Mouse (Mus musculus) liver, embryonic 12.5 days (tissue): ENCODE measurements at regions not wholly inside any gene's neighbourhood (a gene's known extent, or its start where the extent isn't known, plus 50 kb on each side); places are given as distances from the start of the nearest gene placed in this dataset.

Experiments
- ATAC-seq: fragments of 200-750 bp; cut with Nextera tagmentation; 2 replicates; pipeline ENCODE4 v1.8.0; 2017; ENCODE audit warnings: moderate number of reproducible peaks, mild to moderate bottlenecking, moderate library complexity
- H3K27ac ChIP-seq: fragments of 300-500 bp; sonication (generic); 2 replicates; pipeline ENCODE4 v1.5.1; 2016; ENCODE audit warnings: mild to moderate bottlenecking
- H3K27me3 ChIP-seq: fragments of 300-500 bp; sonication (generic); replicated peaks from 2 replicates; pipeline ENCODE4 v1.6.1; 2016; ENCODE audit warnings: mild to moderate bottlenecking, moderate library complexity
- H3K36me3 ChIP-seq: fragments of 300-500 bp; sonication (generic); 2 replicates; pipeline ENCODE4 v1.6.1; 2016; ENCODE audit warnings: mild to moderate bottlenecking, moderate library complexity
- H3K4me1 ChIP-seq: fragments of 300-500 bp; sonication (generic); 2 replicates; pipeline ENCODE4 v1.6.1; 2016
- H3K4me2 ChIP-seq: fragments of 300-500 bp; sonication (generic); 2 replicates; pipeline ENCODE4 v1.6.1; 2016; ENCODE audit warnings: mild to moderate bottlenecking, moderate library complexity
- H3K4me3 ChIP-seq: fragments of 300-500 bp; sonication (generic); 2 replicates; pipeline ENCODE4 v1.5.1; 2016; ENCODE audit warnings: mild to moderate bottlenecking, moderate library complexity
- H3K9ac ChIP-seq: fragments of 300-500 bp; sonication (generic); 2 replicates; pipeline ENCODE4 v1.6.1; 2016; ENCODE audit warnings: mild to moderate bottlenecking, moderate library complexity
- H3K9me3 ChIP-seq: fragments of 300-500 bp; sonication (generic); replicated peaks from 2 replicates; pipeline ENCODE4 v1.6.1; 2016; ENCODE audit warnings: mild to moderate bottlenecking, moderate library complexity
- WGBS: fragments of 180-500 bp; shearing (Covaris S2); methylation state at CpG from one replicate; pipeline ENCODE4 v1.1.7; 2016; ENCODE audit not compliant: insufficient replicate concordance; 5-methylcytosine and 5-hydroxymethylcytosine counted together

GRCm38 (mm10) chr12:13011023-13011761, 69.5 kb upstream of the Mycn start:
- no peak overlapping the region for H3K4me3 ChIP-seq
- no peaks in the 10 kb centered on the region for H3K4me1 ChIP-seq
- no peak for ATAC-seq
- no peak overlapping the region for H3K9ac ChIP-seq
- no peak overlapping the region for H3K4me2 ChIP-seq
- 65% methylated on average over 9 of the region's 9 CpGs for WGBS
- H3K27me3 ChIP-seq: no peaks in the 10 kb centered on the region
- no peaks in the 10 kb centered on the region for H3K9me3 ChIP-seq
- no peaks in the 10 kb centered on the region for H3K36me3 ChIP-seq
- no peak overlapping the region for H3K27ac ChIP-seq

GRCm38 (mm10) chr12:13010405-13010804, 68.7 kb upstream of the Mycn start:
- Histone ChIP-seq H3K4me2 (no peak overlapping the region), H3K36me3 (no peaks in the 10 kb centered on the region), H3K27me3 (no peaks in the 10 kb centered on the region), H3K27ac (no peak overlapping the region), H3K4me3 (no peak overlapping the region), H3K4me1 (no peaks in the 10 kb centered on the region), H3K9ac (no peak overlapping the region), H3K9me3 (no peaks in the 10 kb centered on the region)
- ATAC-seq: no peak
- 69% methylated on average over 3 of the region's 3 CpGs for WGBS

- H3K4me1 ChIP-seq: no peaks in the 10 kb centered on the region
- H3K9ac ChIP-seq: no peak overlapping the region
- no peak for ATAC-seq
- no peaks in the 10 kb centered on the region for H3K36me3 ChIP-seq
- 34% methylated on average over 2 of the region's 2 CpGs for WGBS
- H3K4me2 ChIP-seq: no peak overlapping the region
- no peak overlapping the region for H3K4me3 ChIP-seq
- H3K9me3 ChIP-seq: no peaks in the 10 kb centered on the region
- H3K27ac ChIP-seq: no peak overlapping the region
- H3K27me3 ChIP-seq: no peaks in the 10 kb centered on the region
Observed at GRCm38 (mm10) chr12:13009470-13009869, 67.8 kb upstream of the Mycn start.

GRCm38 (mm10) chr12:13002703-13003102, 61.0 kb upstream of the Mycn start:
- 46% methylated on average over 3 of the region's 3 CpGs for WGBS
- peak; percentile 81 for ATAC-seq
- Histone ChIP-seq H3K9ac (no peak overlapping the region), H3K4me1 (no peaks in the 10 kb centered on the region), H3K27me3 (no peaks in the 10 kb centered on the region), H3K4me3 (no peak overlapping the region), H3K27ac (no peak overlapping the region), H3K36me3 (no peaks in the 10 kb centered on the region), H3K4me2 (no peak overlapping the region), H3K9me3 (no peaks in the 10 kb centered on the region)

GRCm38 (mm10) chr12:13002069-13002590, 60.4 kb upstream of the Mycn start:
- Histone ChIP-seq H3K27me3 (no peaks in the 10 kb centered on the region), H3K4me2 (no peak overlapping the region), H3K9me3 (no peaks in the 10 kb centered on the region), H3K36me3 (no peaks in the 10 kb centered on the region), H3K4me1 (no peaks in the 10 kb centered on the region), H3K9ac (no peak overlapping the region), H3K4me3 (no peak overlapping the region), H3K27ac (no peak overlapping the region)
- WGBS: 68% methylated on average over 6 of the region's 6 CpGs
- peak; percentile 16; the same call in 1 of the 2 replicates for ATAC-seq

- H3K27me3 ChIP-seq: no peaks in the 10 kb centered on the region
- H3K9me3 ChIP-seq: no peaks in the 10 kb centered on the region
- no peaks in the 10 kb centered on the region for H3K36me3 ChIP-seq
- no peak overlapping the region for H3K9ac ChIP-seq
- no peak overlapping the region for H3K27ac ChIP-seq
- WGBS: 77% methylated on average over 9 of the region's 9 CpGs
- H3K4me2 ChIP-seq: no peak overlapping the region
- no peak for ATAC-seq
- peaks cover 19% of the 10 kb centered on the region; the same call in 1 of the 2 replicates for H3K4me1 ChIP-seq
- no peak overlapping the region for H3K4me3 ChIP-seq
Observed at GRCm38 (mm10) chr12:12995974-12996361, 54.3 kb upstream of the Mycn start.

- WGBS: 45% methylated on average over 21 of the region's 21 CpGs
- peaks cover 19% of the 10 kb centered on the region; the same call in 1 of the 2 replicates for H3K4me1 ChIP-seq
- no peaks in the 10 kb centered on the region for H3K27me3 ChIP-seq
- no peaks in the 10 kb centered on the region for H3K9me3 ChIP-seq
- no peaks in the 10 kb centered on the region for H3K36me3 ChIP-seq
- H3K27ac ChIP-seq: no peak overlapping the region
- ATAC-seq: peak; percentile 65
- H3K4me3 ChIP-seq: no peak overlapping the region
- H3K9ac ChIP-seq: no peak overlapping the region
- no peak overlapping the region for H3K4me2 ChIP-seq
Observed at GRCm38 (mm10) chr12:12995061-12995973, 53.6 kb upstream of the Mycn start.

- Histone ChIP-seq H3K27ac (no peak overlapping the region), H3K4me3 (no peak overlapping the region), H3K4me2 (no peak overlapping the region), H3K9ac (no peak overlapping the region), H3K27me3 (no peaks in the 10 kb centered on the region), H3K4me1 (peaks cover 19% of the 10 kb centered on the region; the same call in 1 of the 2 replicates), H3K36me3 (no peaks in the 10 kb centered on the region), H3K9me3 (no peaks in the 10 kb centered on the region)
- WGBS: 37% methylated on average over 8 of the region's 8 CpGs
- ATAC-seq: no peak
Observed at GRCm38 (mm10) chr12:12993894-12994714, 52.4 kb upstream of the Mycn start.
